In genomic region chr8:117930687-117931086, GRCm38 (mm10) we compare ENCODE assay signal across 8 mouse cellular contexts.
A peak's percentile ranks its signal among the peaks of the same experiment; 100 is the strongest.
DNase-seq lines count a peak whose midpoint lies in the region; ATAC-seq and TF ChIP-seq lines count a peak whose summit lies in the region.

No protein-coding gene starts in this region.

- H3K36me3 ChIP-seq in E14TG2a.4 (ENCODE audit: insufficient read depth, low read length): no peaks in the 10 kb centered on the region
- no peaks in the 10 kb centered on the region for H3K36me3 ChIP-seq in splenic B cell, adult 2 months (ENCODE audit: control insufficient read depth, insufficient read depth, low read length, poor library complexity, severe bottlenecking)
- H3K36me3 ChIP-seq in hindbrain, embryonic 10.5 days: no peaks in the 10 kb centered on the region

- H3K4me3 ChIP-seq in E14TG2a.4 (replicated peaks; ENCODE audit: low read length): no peak overlapping the region
- no peak overlapping the region for H3K4me3 ChIP-seq in hindbrain, embryonic 10.5 days

- 66% methylated on average over 6 of the region's 6 CpGs for WGBS in hindbrain, embryonic 10.5 days

- in situ Hi-C loops in Patski (cut with MboI; ENCODE audit: low pct_unique_long_range_greater_than_20kb): loop anchor here (10.0 to 25.0 kb wide), 2 partner anchors 507 to 914 kb away; no protein-coding TSS in a partner anchor

- peaks cover 4% of the 10 kb centered on the region; the same call in 1 of the 2 replicates for H3K27me3 ChIP-seq in E14TG2a.4 (ENCODE audit: insufficient read depth, low read length)
- peaks cover 29% of the 10 kb centered on the region for H3K27me3 ChIP-seq in Patski
- H3K27me3 ChIP-seq in splenic B cell, adult 2 months (ENCODE audit: control insufficient read depth, insufficient read depth, low read length, poor library complexity, severe bottlenecking): no peaks in the 10 kb centered on the region
- no peaks in the 10 kb centered on the region for H3K27me3 ChIP-seq in hindbrain, embryonic 10.5 days (ENCODE audit: insufficient read depth, poor library complexity, severe bottlenecking)

- no peak for ATAC-seq in Patski

- no peak overlapping the region for H3K27ac ChIP-seq in hindbrain, embryonic 10.5 days

- H3K4me1 ChIP-seq in E14TG2a.4 (replicated peaks; ENCODE audit: low read depth, low read length): no peaks in the 10 kb centered on the region; the same call in 1 of the 2 replicates
- H3K4me1 ChIP-seq in hindbrain, embryonic 10.5 days (replicated peaks): peaks cover 27% of the 10 kb centered on the region

- TF ChIP-seq CTCF in E14TG2a.4 (conservative IDR thresholded peaks at IDR 0.05; ENCODE audit: low read length) (peak; percentile 79), Patski (IDR thresholded peaks at IDR 0.05) (peak; percentile 66)

- no peaks in the 10 kb centered on the region; the same call in 1 of the 2 replicates for H3K9me3 ChIP-seq in E14TG2a.4 (ENCODE audit: low read length)
- H3K9me3 ChIP-seq in hindbrain, embryonic 10.5 days: 0 out of 2 replicates have a peak, but pooled peaks cover 4% of the 10 kb centered on the region

- CTCF ChIA-PET in Patski (lab: Charles Lee): interaction anchor here (1.6 kb wide), 2 partner anchors 9 to 1134 kb away, joined by 4 read pairs; no protein-coding TSS in a partner anchor

- POLR2A ChIA-PET in Patski (lab: Charles Lee): no interaction called here

- DNase-seq in layer of hippocampus, adult 11-12 months (ENCODE audit: low spot score): peak; percentile 41
- DNase-seq in layer of hippocampus, postnatal 36 days: no peak
- no peak for DNase-seq in Patski (ENCODE audit: low read depth, low spot score)
- peak; percentile 77 for DNase-seq in forelimb bud, embryonic 11.5 days (ENCODE audit: low read depth, low spot score)
- DNase-seq in splenic B cell, adult 2 months (ENCODE audit: low read depth, low spot score): peak; percentile 1
- DNase-seq in thymus, postnatal 25 days: no peak
- no peak for DNase-seq in hindbrain, embryonic 10.5 days (ENCODE audit: low spot score)

Comparison
In these comparisons a context has a peak if more than half of its experiments do, and no peak if none do; other contexts are left out.
1. DNase-seq: peak in layer of hippocampus, adult 11-12 months (single experiment), forelimb bud, embryonic 11.5 days (single experiment) and splenic B cell, adult 2 months (single experiment); none in layer of hippocampus, postnatal 36 days (0 of 2), Patski (single experiment), thymus, postnatal 25 days (single experiment) and hindbrain, embryonic 10.5 days (single experiment).